Mouse (Mus musculus) embryonic facial prominence, embryonic 14.5 days (tissue): ENCODE measurements around the gene Pcsk2. TPM values are rescaled to one million over a fixed set of nuclear protein-coding genes. Genes with fewer than 3 reads are reported as not detected.

Experiments used
- ATAC-seq: fragments of 200-750 bp; cut with Nextera tagmentation; 2 replicates; pipeline ENCODE4 v1.8.0; 2017; ENCODE audit warnings: low read depth, moderate number of reproducible peaks, moderate TSS enrichment
- DNase-seq: peaks from one replicate; pipeline ENCODE4 v3.0.0-alpha.2; 2015; ENCODE audit warnings: low spot score
- H3K27ac ChIP-seq: fragments of 300-500 bp; sonication (generic); replicated peaks from 2 replicates; pipeline ENCODE4 v1.5.1; 2014; ENCODE audit warnings: low read depth, mild to moderate bottlenecking, low read length, moderate library complexity
- H3K27me3 ChIP-seq: fragments of 300-500 bp; sonication (generic); replicated peaks from 2 replicates; pipeline ENCODE4 v1.6.1; 2014; ENCODE audit warnings: low read length; ENCODE audit not compliant: control insufficient read depth, insufficient read depth
- H3K36me3 ChIP-seq: fragments of 300-500 bp; sonication (generic); 2 replicates; pipeline ENCODE4 v1.6.1; 2014; ENCODE audit warnings: low read length, mixed read lengths; ENCODE audit not compliant: control insufficient read depth, insufficient read depth
- H3K4me1 ChIP-seq: fragments of 300-500 bp; sonication (generic); 2 replicates; pipeline ENCODE4 v1.6.1; 2014; ENCODE audit warnings: antibody characterized with exemption, low read length; ENCODE audit not compliant: control insufficient read depth, insufficient read depth
- H3K4me2 ChIP-seq: fragments of 300-500 bp; sonication (generic); 2 replicates; pipeline ENCODE4 v1.6.1; 2014; ENCODE audit warnings: low read depth, mild to moderate bottlenecking, low read length, moderate library complexity, mixed read lengths
- H3K4me3 ChIP-seq: fragments of 300-500 bp; sonication (generic); 2 replicates; pipeline ENCODE4 v1.5.1; 2014; ENCODE audit warnings: low read depth, mild to moderate bottlenecking, low read length
- H3K9ac ChIP-seq: fragments of 300-500 bp; sonication (generic); 2 replicates; pipeline ENCODE4 v1.6.1; 2014; ENCODE audit warnings: low read depth, mild to moderate bottlenecking, low read length, moderate library complexity, mixed read lengths
- H3K9me3 ChIP-seq: fragments of 300-500 bp; sonication (generic); 2 replicates; pipeline ENCODE4 v1.6.1; 2016; ENCODE audit warnings: low read length; ENCODE audit not compliant: control insufficient read depth
- WGBS: fragments of 180-500 bp; shearing (Covaris S2); extraction: QIAGEN DNeasy Blood & Tissue Kit; methylation state at CpG from one replicate; pipeline ENCODE4 v1.1.7; 2014; 5-methylcytosine and 5-hydroxymethylcytosine counted together
- polyA plus RNA-seq: library from polyadenylated mRNA; unstranded; fragments of >200 nt; fragmentation: Nextera tagmentation; extraction: Ambion mirVana; gene quantifications from 2 replicates; pipeline ENCODE4 v1.2.1, GENCODE M21; 2014

Pcsk2 gene
- 2.7 and 3.3 TPM in 2 replicates for polyA plus RNA-seq

DNA sequence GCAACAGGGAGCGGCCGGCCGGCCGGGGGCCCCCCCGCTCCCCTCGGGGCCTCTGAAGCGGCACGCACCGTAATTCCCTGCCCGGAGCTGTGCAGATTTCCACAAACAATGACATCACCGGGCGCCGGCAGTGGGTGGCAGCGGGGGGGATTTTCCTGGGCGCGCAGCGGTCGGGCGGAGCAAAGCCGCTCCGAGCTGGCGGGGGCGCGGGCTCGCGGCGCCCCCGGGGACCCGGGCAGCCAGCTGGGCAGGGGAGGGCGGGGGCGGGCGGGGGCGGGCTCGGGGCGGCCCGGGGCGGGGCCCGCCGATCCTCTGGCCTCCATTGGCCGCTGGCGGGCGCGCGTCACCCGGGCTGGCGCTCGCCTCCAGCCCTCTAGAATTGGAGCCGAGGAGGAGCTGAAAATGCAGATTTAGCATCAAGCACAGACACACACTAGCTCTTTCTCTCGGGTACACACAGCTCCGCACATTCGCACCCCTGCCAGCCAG is at the start of gene Pcsk2:
Gene Pcsk2, plus strand, starts transcription at position 399 of the 489 bp plus-strand sequence.
- peaks cover 51% of the 10 kb centered on the region for H3K27me3 ChIP-seq
- peaks cover 4% of the 10 kb centered on the region; the same call in 1 of the 2 replicates for H3K4me1 ChIP-seq
- H3K9ac ChIP-seq: peak within 1 kb of the TSS; percentile 58
- DNase-seq (peak; percentile 82), ATAC-seq (peak; percentile 95)
- H3K9me3 ChIP-seq: no peaks in the 10 kb centered on the region
- WGBS: 0% methylated on average over 8 of the region's 51 CpGs
- peak within 1 kb of the TSS; percentile 49 for H3K4me3 ChIP-seq
- no peak within 1 kb of the TSS for H3K27ac ChIP-seq
- H3K36me3 ChIP-seq: no peaks in the 10 kb centered on the region
- H3K4me2 ChIP-seq: peak within 1 kb of the TSS; percentile 78

DNA sequence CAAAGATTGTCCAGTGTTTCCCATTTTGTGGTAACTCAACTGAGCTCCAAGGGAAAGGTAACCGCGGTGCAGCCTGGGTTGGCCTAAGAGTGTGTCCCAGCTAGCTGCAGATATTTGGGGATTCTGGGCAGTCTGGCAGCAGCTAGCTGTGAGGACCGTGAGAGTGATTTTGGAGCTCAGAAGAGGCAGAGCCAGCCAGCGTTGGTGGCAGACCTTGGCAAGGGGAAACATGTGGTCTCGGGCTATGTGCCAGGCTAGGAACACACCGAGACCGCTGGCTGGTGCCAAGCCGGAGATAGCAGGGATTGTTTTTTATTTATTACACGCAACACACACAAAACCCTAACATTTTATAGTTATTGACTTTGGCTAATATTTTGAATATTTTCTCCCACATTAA is 45.1 kb upstream of the Pcsk2 start:
- no peak for ATAC-seq
- no peaks in the 10 kb centered on the region for H3K27me3 ChIP-seq
- WGBS: 82% methylated on average over 9 of the region's 9 CpGs

DNA sequence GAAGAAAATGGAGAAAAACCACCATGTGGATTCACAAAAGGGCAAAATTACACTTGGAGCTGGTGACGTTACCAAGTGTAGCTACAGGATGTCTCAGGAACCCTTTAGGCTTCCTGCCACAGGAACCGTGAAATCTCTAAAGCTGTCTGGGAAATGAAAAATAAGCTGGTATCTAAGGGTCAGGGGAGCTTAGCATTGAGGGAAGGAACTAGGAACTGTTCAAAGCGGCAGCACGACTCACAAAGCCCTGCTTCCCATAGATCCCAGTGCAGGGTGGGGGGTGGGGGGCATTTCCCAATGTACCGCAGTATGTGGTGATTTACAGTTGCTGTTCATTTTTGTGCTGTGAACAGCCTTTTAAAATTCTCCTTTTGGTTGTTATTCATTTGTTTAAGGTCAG is 44.2 kb upstream of the Pcsk2 start:
- Histone ChIP-seq H3K4me3 (no peak overlapping the region), H3K27me3 (no peaks in the 10 kb centered on the region), H3K36me3 (no peaks in the 10 kb centered on the region), H3K9ac (no peak overlapping the region), H3K4me2 (no peak overlapping the region), H3K27ac (no peak overlapping the region), H3K4me1 (no peaks in the 10 kb centered on the region), H3K9me3 (no peaks in the 10 kb centered on the region)
- DNase-seq (peak; percentile 1), ATAC-seq (no peak)
- 55% methylated on average over 5 of the region's 5 CpGs for WGBS

More for the DNA sequence above, 45.1 kb upstream of the Pcsk2 start:
- no peak overlapping the region for H3K27ac ChIP-seq
- H3K9ac ChIP-seq: no peak overlapping the region
- H3K4me1 ChIP-seq: no peaks in the 10 kb centered on the region
- no peak for DNase-seq
- H3K9me3 ChIP-seq: no peaks in the 10 kb centered on the region
- H3K36me3 ChIP-seq: no peaks in the 10 kb centered on the region
- H3K4me3 ChIP-seq: no peak overlapping the region
- no peak overlapping the region for H3K4me2 ChIP-seq

DNA sequence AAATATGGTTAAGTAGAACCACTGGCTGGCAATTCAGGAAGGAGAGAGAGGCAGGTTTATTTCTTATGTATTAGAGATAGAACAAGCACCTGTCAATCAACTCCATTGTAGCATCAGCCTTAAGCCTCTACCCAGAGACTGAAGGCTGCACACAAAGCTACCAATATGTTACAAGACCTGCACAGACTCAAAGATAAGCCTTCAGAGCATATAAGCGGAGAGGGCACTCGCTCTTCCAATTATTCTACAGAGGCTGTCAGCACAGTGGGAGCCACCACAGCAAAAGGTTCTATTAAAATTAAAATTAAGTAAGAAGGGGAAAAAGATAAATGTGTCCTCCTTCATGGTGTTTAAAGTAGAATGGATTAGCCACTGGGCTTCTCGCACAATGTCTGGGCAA is 43.8 kb upstream of the Pcsk2 start:
- no peak overlapping the region for H3K4me2 ChIP-seq
- no peaks in the 10 kb centered on the region for H3K9me3 ChIP-seq
- no peak overlapping the region for H3K4me3 ChIP-seq
- DNase-seq: no peak
- no peaks in the 10 kb centered on the region for H3K27me3 ChIP-seq
- WGBS: 86% methylated on average over 3 of the region's 3 CpGs
- no peaks in the 10 kb centered on the region for H3K36me3 ChIP-seq
- H3K9ac ChIP-seq: no peak overlapping the region
- no peak overlapping the region for H3K27ac ChIP-seq
- no peak for ATAC-seq
- H3K4me1 ChIP-seq: no peaks in the 10 kb centered on the region

DNA sequence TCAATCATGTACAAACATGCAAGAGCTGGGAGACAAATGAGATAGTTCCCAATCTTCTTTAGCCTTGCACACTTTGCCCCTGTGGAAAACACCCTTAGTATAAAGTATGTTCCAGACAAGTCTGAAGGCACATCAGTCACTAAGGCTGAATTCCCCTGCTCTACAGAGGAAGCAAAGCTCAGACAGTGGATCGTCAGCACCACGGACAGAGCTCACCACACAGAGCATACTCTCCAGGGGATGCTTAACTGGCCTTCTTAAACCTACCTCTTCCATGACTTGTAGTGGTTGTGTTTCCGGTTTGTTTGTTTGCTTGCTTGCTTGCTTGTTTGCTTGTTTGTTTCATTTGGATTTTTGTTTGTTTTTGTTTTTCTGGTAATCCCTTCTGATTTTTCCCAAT is 9.5 kb upstream of the Pcsk2 start:
- no peak overlapping the region for H3K9ac ChIP-seq
- H3K27me3 ChIP-seq: no peaks in the 10 kb centered on the region
- no peaks in the 10 kb centered on the region for H3K4me1 ChIP-seq
- DNase-seq (peak; percentile 88), ATAC-seq (no peak)
- no peaks in the 10 kb centered on the region for H3K9me3 ChIP-seq
- H3K27ac ChIP-seq: no peak overlapping the region
- WGBS: 8% methylated on average over 3 of the region's 3 CpGs
- H3K4me2 ChIP-seq: no peak overlapping the region
- H3K36me3 ChIP-seq: no peaks in the 10 kb centered on the region
- H3K4me3 ChIP-seq: no peak overlapping the region

DNA sequence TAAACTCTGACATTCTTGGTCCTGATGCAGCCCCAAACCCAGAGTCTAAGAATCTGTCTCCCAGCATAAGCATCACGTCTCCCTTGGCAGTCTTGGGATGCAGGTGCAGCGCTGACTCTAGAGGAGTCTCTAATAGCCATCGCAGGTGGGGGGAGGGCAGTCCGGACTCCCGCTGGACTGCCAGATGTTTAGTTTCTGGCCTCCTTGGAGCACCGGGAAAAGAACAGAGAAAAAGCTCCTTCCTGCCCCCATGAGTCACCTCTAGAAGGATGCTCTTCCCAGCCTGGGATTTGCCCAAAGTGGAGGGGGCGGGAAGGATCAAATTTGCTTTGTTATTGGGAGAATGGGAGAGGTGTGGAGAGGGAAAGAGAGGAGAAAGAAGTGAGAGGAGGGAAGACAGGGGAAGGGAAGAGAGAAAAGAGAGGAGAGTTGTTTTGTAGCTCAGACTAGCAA is 631 bp upstream of the Pcsk2 start:
- peak; percentile 10 for ATAC-seq

DNA sequence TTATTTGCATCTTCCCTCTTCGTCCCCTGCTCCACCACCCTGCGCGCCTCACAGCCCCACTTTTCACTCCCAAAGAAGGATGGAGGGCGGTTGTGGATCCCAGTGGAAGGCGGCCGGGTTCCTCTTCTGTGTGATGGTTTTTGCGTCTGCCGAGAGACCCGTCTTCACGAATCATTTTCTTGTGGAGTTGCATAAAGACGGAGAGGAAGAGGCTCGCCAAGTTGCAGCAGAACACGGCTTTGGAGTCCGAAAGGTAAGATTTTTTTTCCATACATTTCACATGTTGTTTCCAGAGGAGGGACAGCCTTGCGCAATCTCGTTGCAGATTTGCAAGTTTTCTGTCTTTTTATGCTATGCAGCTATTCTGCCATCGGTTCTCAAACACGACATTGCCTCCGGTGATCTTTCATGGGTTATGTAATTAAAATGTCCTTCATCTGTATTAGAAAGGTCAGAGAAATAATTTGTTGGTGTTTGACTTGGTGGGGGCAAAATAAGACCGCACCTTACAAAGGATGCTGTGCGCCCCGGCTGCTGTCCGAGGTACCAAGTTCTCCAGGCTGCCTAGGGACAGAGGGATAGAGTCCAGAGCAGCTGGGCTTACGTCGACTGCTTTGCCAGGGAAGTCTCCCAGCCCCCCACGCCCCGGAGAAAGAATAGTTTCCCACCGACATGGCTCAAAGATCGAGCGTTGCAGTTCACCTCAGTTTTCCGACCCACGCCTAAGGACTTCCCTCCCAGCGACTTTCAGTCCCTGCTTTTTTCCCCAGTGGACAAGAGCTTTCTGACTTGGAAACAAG is 656 bp downstream of the Pcsk2 start:
- Histone ChIP-seq H3K36me3 (no peaks in the 10 kb centered on the region), H3K9me3 (no peaks in the 10 kb centered on the region), H3K4me1 (peaks cover 4% of the 10 kb centered on the region; the same call in 1 of the 2 replicates), H3K27me3 (peaks cover 51% of the 10 kb centered on the region), H3K4me2 (peak overlapping the region; percentile 78), H3K9ac (peak overlapping the region; percentile 30; the same call in 1 of the 2 replicates), H3K4me3 (peak overlapping the region; percentile 49), H3K27ac (no peak overlapping the region)
- ATAC-seq (no peak), DNase-seq (peak; percentile 55)
- 2% methylated on average over 33 of the region's 33 CpGs for WGBS

More for the DNA sequence above, 631 bp upstream of the Pcsk2 start:
- Histone ChIP-seq H3K4me1 (peaks cover 4% of the 10 kb centered on the region; the same call in 1 of the 2 replicates), H3K4me2 (peak overlapping the region; percentile 78), H3K9ac (peak overlapping the region; percentile 58), H3K4me3 (peak overlapping the region; percentile 49), H3K27me3 (peaks cover 51% of the 10 kb centered on the region), H3K9me3 (no peaks in the 10 kb centered on the region), H3K27ac (no peak overlapping the region), H3K36me3 (no peaks in the 10 kb centered on the region)
- DNase-seq: peak; percentile 13
- 0% methylated on average over 7 of the region's 7 CpGs for WGBS

DNA sequence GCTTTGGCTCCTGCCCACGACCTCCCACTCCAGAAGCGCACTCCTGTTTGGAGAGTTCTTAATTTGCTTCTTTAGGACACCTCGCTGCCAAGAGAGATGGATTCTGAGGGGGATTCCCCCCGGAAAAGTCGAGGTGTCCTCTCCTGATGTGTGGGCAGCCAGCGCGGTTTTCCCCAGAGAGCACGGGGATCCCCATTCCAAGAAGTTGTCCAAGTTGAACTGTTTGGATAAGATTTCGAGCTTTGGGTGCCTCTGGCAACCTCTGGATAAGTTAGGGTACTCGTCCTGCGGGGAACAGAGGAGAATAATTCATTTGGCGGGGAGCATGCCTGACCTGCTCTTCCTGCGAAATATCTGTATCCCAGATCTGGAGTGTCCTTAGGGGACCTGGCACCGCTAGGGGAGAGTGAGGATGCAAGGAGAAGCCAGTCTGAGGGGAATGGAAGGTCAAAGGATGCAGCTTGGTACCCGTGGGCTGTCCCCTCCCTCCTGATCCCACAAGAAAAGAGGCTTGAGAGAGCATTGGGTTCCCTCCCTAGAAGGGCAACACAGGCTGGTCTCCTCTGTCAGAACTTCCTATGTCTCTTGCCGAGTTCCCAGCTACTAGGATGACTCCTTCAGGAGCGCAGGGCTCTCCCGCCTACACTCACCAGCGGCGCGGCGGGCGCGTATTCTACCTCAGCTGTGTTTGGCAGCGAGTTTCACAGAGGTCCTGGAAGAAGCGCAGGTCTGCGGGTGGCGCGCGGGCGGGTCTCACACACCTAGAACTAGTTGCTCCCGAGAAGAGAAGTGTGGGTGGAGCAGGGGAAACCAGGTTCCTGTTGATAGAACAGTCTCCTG is 1.5 kb downstream of the Pcsk2 start:
- H3K36me3 ChIP-seq: no peaks in the 10 kb centered on the region
- H3K27me3 ChIP-seq: peaks cover 51% of the 10 kb centered on the region
- H3K4me1 ChIP-seq: peaks cover 4% of the 10 kb centered on the region; the same call in 1 of the 2 replicates
- peak overlapping the region; percentile 49 for H3K4me3 ChIP-seq
- DNase-seq (no peak), ATAC-seq (no peak)
- WGBS: 2% methylated on average over 32 of the region's 32 CpGs
- no peak overlapping the region for H3K27ac ChIP-seq
- H3K4me2 ChIP-seq: peak overlapping the region; percentile 78
- no peaks in the 10 kb centered on the region for H3K9me3 ChIP-seq
- no peak overlapping the region for H3K9ac ChIP-seq
